Mouse (Mus musculus) heart, embryonic 15.5 days (tissue): ENCODE data around the gene Rbks. TPM values are rescaled to one million over a fixed set of nuclear protein-coding genes. Genes with fewer than 3 reads are reported as not detected.

Experiments used
- ATAC-seq: fragments of 200-750 bp; cut with Nextera tagmentation; replicated peaks from 2 replicates; pipeline ENCODE4 v1.8.0; 2017; ENCODE audit warnings: low read depth, moderate TSS enrichment; ENCODE audit not compliant: insufficient number of reproducible peaks, insufficient read depth, low FRiP score
- H3K27ac ChIP-seq: fragments of 300-500 bp; sonication (generic); 2 replicates; pipeline ENCODE4 v1.5.1; 2015; ENCODE audit warnings: mild to moderate bottlenecking, inconsistent platforms
- H3K27me3 ChIP-seq: fragments of 300-500 bp; sonication (generic); 2 replicates; pipeline ENCODE4 v1.6.1; 2015; ENCODE audit warnings: inconsistent platforms
- H3K36me3 ChIP-seq: fragments of 300-500 bp; sonication (generic); 2 replicates; pipeline ENCODE4 v1.6.1; 2015; ENCODE audit warnings: mild to moderate bottlenecking, inconsistent platforms
- H3K4me1 ChIP-seq: fragments of 300-500 bp; sonication (generic); replicated peaks from 2 replicates; pipeline ENCODE4 v1.6.1; 2015; ENCODE audit warnings: inconsistent platforms
- H3K4me2 ChIP-seq: fragments of 300-500 bp; sonication (generic); 2 replicates; pipeline ENCODE4 v1.6.1; 2015; ENCODE audit warnings: inconsistent platforms, mild to moderate bottlenecking, moderate library complexity
- H3K4me3 ChIP-seq: fragments of 300-500 bp; sonication (generic); 2 replicates; pipeline ENCODE4 v1.5.1; 2015; ENCODE audit warnings: mild to moderate bottlenecking, inconsistent platforms
- H3K9ac ChIP-seq: fragments of 300-500 bp; sonication (generic); 2 replicates; pipeline ENCODE4 v1.6.1; 2015; ENCODE audit warnings: mild to moderate bottlenecking, inconsistent platforms
- H3K9me3 ChIP-seq: fragments of 300-500 bp; sonication (generic); replicated peaks from 2 replicates; pipeline ENCODE4 v1.6.1; 2016; ENCODE audit warnings: inconsistent platforms
- WGBS: fragments of 180-500 bp; shearing (Covaris S2); methylation state at CpG from one replicate; pipeline ENCODE4 v1.1.7; 2015; ENCODE audit warnings: mixed read lengths; 5-methylcytosine and 5-hydroxymethylcytosine counted together
- polyA plus RNA-seq: library from polyadenylated mRNA; unstranded; fragments of >200 nt; fragmentation: Nextera tagmentation; extraction: Ambion mirVana; gene quantifications from 2 replicates; pipeline ENCODE4 v1.2.1, GENCODE M21; 2015

Rbks gene
- polyA plus RNA-seq: 3.9 and 4.4 TPM in 2 replicates

- H3K27me3 ChIP-seq: no peaks in the 10 kb centered on the region
- H3K4me3 ChIP-seq: peak within 1 kb of the TSS; percentile 89
- ATAC-seq: no peak
Measured at GRCm38 (mm10) chr5:31696971-31697643, at the start of gene Rbks. Gene Rbks, minus strand, starts transcription at chr5:31697627.

DNA sequence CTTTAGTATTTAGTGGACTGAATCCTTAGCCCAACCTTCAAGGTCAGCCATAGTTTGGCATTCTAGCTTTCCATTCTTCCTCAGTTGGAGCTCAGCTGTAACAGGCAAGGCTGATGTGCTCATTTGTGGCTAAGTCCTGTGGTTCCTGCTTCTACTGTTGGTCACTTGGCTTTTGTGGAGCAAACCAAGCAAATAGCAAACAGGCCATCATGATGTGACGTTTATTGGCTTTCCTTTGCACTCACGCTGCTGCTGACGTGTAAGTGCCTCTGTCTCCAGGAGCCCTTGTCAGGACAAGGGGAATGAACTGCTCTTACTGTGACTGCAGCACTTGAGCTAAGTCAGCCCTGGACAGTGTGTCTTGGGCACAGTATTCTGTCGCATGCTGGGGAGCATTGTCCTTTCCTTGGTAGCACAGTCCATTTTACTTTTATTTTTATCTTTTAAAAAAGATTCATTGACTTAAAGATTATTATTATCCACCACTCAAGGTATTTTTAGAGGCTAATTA lies 45.1 kb upstream of the Rbks start:
- Histone ChIP-seq H3K27me3 (no peaks in the 10 kb centered on the region), H3K36me3 (no peaks in the 10 kb centered on the region), H3K4me1 (0 out of 2 replicates have a peak, but pooled peaks cover 3% of the 10 kb centered on the region), H3K9me3 (no peaks in the 10 kb centered on the region), H3K27ac (no peak overlapping the region), H3K4me3 (no peak overlapping the region), H3K4me2 (no peak overlapping the region), H3K9ac (no peak overlapping the region)
- 42% methylated on average over 4 of the region's 4 CpGs for WGBS
- ATAC-seq: no peak

More at GRCm38 (mm10) chr5:31696971-31697643, at the start of gene Rbks:
- peak within 1 kb of the TSS; percentile 86 for H3K9ac ChIP-seq
- H3K36me3 ChIP-seq: no peaks in the 10 kb centered on the region; the same call in 1 of the 2 replicates
- peaks cover 9% of the 10 kb centered on the region for H3K4me1 ChIP-seq
- H3K9me3 ChIP-seq: no peaks in the 10 kb centered on the region
- peak within 1 kb of the TSS; percentile 83 for H3K4me2 ChIP-seq
- H3K27ac ChIP-seq: peak within 1 kb of the TSS; percentile 92
- 5% methylated on average over 18 of the region's 18 CpGs for WGBS

GRCm38 (mm10) chr5:31741931-31742330 lies 44.5 kb upstream of the Rbks start:
- Histone ChIP-seq H3K9me3 (no peaks in the 10 kb centered on the region), H3K27ac (no peak overlapping the region), H3K4me3 (no peak overlapping the region), H3K36me3 (no peaks in the 10 kb centered on the region), H3K27me3 (no peaks in the 10 kb centered on the region), H3K9ac (no peak overlapping the region), H3K4me1 (0 out of 2 replicates have a peak, but pooled peaks cover 3% of the 10 kb centered on the region), H3K4me2 (no peak overlapping the region)
- WGBS: 91% methylated on average over 1 of the region's 1 CpGs
- no peak for ATAC-seq

GRCm38 (mm10) chr5:31732644-31733338 lies 35.4 kb upstream of the Rbks start:
- H3K27ac ChIP-seq: no peak overlapping the region
- no peaks in the 10 kb centered on the region for H3K4me1 ChIP-seq
- H3K9me3 ChIP-seq: no peaks in the 10 kb centered on the region
- no peak overlapping the region for H3K4me3 ChIP-seq
- H3K9ac ChIP-seq: no peak overlapping the region
- WGBS: 26% methylated on average over 3 of the region's 3 CpGs
- no peak for ATAC-seq
- H3K27me3 ChIP-seq: no peaks in the 10 kb centered on the region
- no peaks in the 10 kb centered on the region; the same call in 1 of the 2 replicates for H3K36me3 ChIP-seq
- no peak overlapping the region for H3K4me2 ChIP-seq

GRCm38 (mm10) chr5:31727456-31727855 lies 30.0 kb upstream of the Rbks start:
- Histone ChIP-seq H3K4me1 (no peaks in the 10 kb centered on the region), H3K9ac (no peak overlapping the region), H3K9me3 (no peaks in the 10 kb centered on the region), H3K27me3 (no peaks in the 10 kb centered on the region), H3K27ac (no peak overlapping the region), H3K4me2 (no peak overlapping the region), H3K36me3 (no peaks in the 10 kb centered on the region), H3K4me3 (no peak overlapping the region)
- no peak for ATAC-seq
- WGBS: 59% methylated on average over 5 of the region's 5 CpGs

DNA sequence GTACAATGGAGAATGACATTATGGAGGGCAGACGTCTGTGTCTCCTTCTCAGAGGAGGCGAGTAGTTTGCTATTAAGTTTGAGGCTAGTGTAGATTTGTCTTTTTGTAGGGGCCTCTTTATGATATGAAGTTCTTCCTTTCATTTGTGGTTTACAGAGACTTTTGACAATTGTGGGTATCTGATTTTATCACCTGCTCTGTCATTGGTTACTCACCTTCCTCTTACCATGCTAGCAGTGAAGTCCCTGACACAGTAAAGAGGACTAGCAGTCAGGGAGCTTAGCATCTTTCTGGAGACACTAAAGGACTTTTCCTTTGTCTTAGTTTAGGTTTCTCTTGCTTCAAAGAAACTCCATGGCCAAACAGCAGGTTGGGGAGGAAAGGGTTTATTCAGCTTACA lies 28.5 kb upstream of the Rbks start:
- Histone ChIP-seq H3K27ac (no peak overlapping the region), H3K27me3 (no peaks in the 10 kb centered on the region), H3K36me3 (no peaks in the 10 kb centered on the region), H3K9me3 (no peaks in the 10 kb centered on the region), H3K4me2 (no peak overlapping the region), H3K9ac (no peak overlapping the region), H3K4me1 (no peaks in the 10 kb centered on the region), H3K4me3 (no peak overlapping the region)
- WGBS: 76% methylated on average over 2 of the region's 2 CpGs
- ATAC-seq: no peak

DNA sequence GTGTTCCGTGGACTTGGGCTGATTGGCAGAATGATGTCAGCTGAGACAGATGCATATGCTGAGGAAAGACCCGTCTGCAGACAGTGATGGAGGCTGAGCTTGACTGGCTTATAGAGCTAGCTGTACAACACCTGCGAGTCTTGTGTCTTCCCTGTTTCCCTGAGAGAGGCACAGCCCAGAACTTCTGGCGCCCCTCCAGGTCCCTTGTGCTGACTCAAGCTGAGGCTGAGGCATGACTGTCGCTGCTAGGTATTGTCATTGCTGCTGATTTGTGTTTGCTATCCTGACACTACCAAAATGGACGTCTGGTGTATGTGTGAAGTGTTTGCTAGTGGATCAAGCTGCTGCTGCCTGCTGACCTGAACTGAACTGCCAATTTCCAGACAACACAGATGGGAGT lies 27.1 kb upstream of the Rbks start:
- no peak for ATAC-seq
- Histone ChIP-seq H3K9ac (no peak overlapping the region), H3K4me2 (no peak overlapping the region), H3K27ac (no peak overlapping the region), H3K36me3 (no peaks in the 10 kb centered on the region), H3K9me3 (no peaks in the 10 kb centered on the region), H3K4me1 (no peaks in the 10 kb centered on the region), H3K4me3 (no peak overlapping the region), H3K27me3 (no peaks in the 10 kb centered on the region)
- 72% methylated on average over 6 of the region's 6 CpGs for WGBS

GRCm38 (mm10) chr5:31715486-31716150 lies 18.2 kb upstream of the Rbks start:
- Histone ChIP-seq H3K4me1 (peaks cover 10% of the 10 kb centered on the region), H3K4me3 (no peak overlapping the region), H3K4me2 (no peak overlapping the region), H3K36me3 (no peaks in the 10 kb centered on the region), H3K27ac (no peak overlapping the region), H3K27me3 (no peaks in the 10 kb centered on the region), H3K9ac (no peak overlapping the region), H3K9me3 (no peaks in the 10 kb centered on the region)
- no peak for ATAC-seq
- WGBS: 65% methylated on average over 4 of the region's 4 CpGs

DNA sequence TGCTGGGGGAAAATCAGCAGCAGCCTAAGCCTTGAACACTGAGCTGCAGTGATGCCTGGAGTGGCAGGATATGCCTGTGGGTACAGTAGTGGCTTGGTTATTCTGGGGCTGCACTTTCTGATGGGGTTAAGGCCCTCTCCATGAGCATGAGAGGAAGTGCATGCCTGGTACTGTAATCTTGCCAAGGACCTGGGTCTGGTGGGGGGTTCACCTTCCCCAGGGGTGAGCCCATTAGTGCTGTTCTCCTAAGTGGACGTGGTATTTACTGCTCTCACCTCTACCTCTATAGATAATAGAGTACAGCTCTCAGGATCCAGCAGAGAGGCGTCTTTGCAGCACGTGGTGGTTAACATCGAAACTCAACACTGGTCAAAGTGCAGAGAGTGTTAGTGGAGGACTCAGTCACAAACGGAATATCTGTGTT lies 16.4 kb upstream of the Rbks start:
- Histone ChIP-seq H3K9ac (no peak overlapping the region), H3K36me3 (no peaks in the 10 kb centered on the region; the same call in 1 of the 2 replicates), H3K27me3 (no peaks in the 10 kb centered on the region), H3K4me2 (no peak overlapping the region), H3K4me3 (no peak overlapping the region), H3K4me1 (peaks cover 10% of the 10 kb centered on the region), H3K27ac (peak overlapping the region; percentile 35; the same call in 1 of the 2 replicates), H3K9me3 (no peaks in the 10 kb centered on the region)
- 45% methylated on average over 5 of the region's 5 CpGs for WGBS
- ATAC-seq: no peak

- Histone ChIP-seq H3K4me3 (no peak overlapping the region), H3K36me3 (no peaks in the 10 kb centered on the region; the same call in 1 of the 2 replicates), H3K9me3 (no peaks in the 10 kb centered on the region), H3K27me3 (no peaks in the 10 kb centered on the region), H3K4me1 (peaks cover 10% of the 10 kb centered on the region), H3K9ac (no peak overlapping the region), H3K27ac (no peak overlapping the region; the same call in 1 of the 2 replicates), H3K4me2 (no peak overlapping the region)
- WGBS: 58% methylated on average over 2 of the region's 2 CpGs
- ATAC-seq: no peak
Measured at GRCm38 (mm10) chr5:31713280-31713711, 15.9 kb upstream of the Rbks start.

DNA sequence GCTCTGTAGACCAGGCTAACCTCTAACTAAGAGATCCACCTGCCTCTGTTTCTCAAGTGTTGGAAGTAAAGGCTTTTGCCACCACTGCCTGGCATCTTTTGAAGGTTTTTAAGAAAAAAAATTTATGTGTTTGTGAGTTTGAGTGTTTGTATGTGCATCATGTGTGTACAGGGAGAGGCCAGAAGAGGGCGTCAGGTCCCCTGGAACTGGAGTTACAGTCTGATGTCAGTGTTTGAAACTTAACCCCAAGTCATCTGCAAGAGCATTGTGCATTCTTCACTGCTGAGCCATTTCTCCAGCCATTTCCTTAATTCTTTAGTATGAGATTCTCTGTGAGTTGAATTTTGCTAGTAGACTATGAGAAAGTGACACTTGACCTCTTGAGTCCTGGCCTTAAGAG lies 12.0 kb upstream of the Rbks start:
- 81% methylated on average over 1 of the region's 1 CpGs for WGBS
- Histone ChIP-seq H3K4me1 (peaks cover 7% of the 10 kb centered on the region), H3K27ac (no peak overlapping the region), H3K9ac (no peak overlapping the region), H3K9me3 (no peaks in the 10 kb centered on the region), H3K4me2 (no peak overlapping the region), H3K36me3 (peaks cover 3% of the 10 kb centered on the region; the same call in 1 of the 2 replicates), H3K4me3 (no peak overlapping the region), H3K27me3 (no peaks in the 10 kb centered on the region)
- ATAC-seq: no peak
